ENCODE assay signal across 15 mouse cellular contexts in genomic region chr9:58669819-58670218, GRCm38 (mm10).
"Had no signal": no experiment of that assay in that cellular context is flagged by ENCODE, and none has a peak within 500 bp of the region (broad histone marks: within the 10 kb centered on the region; RNA-seq: fewer than 3 reads in every experiment).

No protein-coding gene starts in this region.

- DNase-seq: retina, postnatal 1 day; right cerebral cortex, adult 18-20 months; right cerebral cortex, postnatal 14 days; right cerebral cortex, postnatal 25 days; right cerebral cortex, postnatal 4 days; spleen, adult 18-20 months; thymus, adult 18-20 months; thymus, adult 2 months; thymus, postnatal 14 days; thymus, postnatal 25 days; thymus, postnatal 36 days; thymus, postnatal 4 days had no signal

- H3K36me3 ChIP-seq: neural tube, embryonic 13.5 days; neural tube, embryonic 15.5 days; stomach, embryonic 15.5 days had no signal

- H3K27me3 ChIP-seq: neural tube, embryonic 13.5 days; neural tube, embryonic 15.5 days; stomach, embryonic 15.5 days had no signal

- H3K4me3 ChIP-seq: neural tube, embryonic 13.5 days; neural tube, embryonic 15.5 days; stomach, embryonic 15.5 days had no signal

- H3K4me2 ChIP-seq: neural tube, embryonic 13.5 days; neural tube, embryonic 15.5 days; stomach, embryonic 15.5 days had no signal
